Mouse (Mus musculus): ENCODE measurements at regions not wholly inside any gene's neighbourhood (a gene's known extent, or its start where the extent isn't known, plus 50 kb on each side); places are given as distances from the start of the nearest gene placed in this dataset.

DNA sequence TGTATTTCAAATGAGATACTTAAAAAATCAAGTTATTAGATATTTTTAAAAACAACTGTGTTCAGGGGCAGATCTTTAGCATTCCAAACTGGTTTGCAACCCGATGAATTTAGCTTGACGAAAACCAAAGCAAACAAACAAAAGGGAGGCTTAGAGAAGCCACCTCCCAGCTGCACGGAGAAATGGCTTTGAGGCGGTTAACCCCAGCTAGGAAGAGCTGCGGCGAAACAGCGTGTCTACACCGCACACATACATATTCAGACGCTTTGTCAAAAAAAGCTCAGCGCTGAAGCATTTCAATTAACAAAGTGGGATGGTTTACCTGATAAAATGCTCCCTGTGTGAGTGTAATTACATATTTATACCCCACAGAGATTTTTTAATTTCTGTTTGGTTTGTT, 123.0 kb upstream of the Ap5m1 start:
- TF ChIP-seq GATA1 (IDR thresholded peaks at IDR 0.05; ENCODE audit: low read length) = no peak

DNA sequence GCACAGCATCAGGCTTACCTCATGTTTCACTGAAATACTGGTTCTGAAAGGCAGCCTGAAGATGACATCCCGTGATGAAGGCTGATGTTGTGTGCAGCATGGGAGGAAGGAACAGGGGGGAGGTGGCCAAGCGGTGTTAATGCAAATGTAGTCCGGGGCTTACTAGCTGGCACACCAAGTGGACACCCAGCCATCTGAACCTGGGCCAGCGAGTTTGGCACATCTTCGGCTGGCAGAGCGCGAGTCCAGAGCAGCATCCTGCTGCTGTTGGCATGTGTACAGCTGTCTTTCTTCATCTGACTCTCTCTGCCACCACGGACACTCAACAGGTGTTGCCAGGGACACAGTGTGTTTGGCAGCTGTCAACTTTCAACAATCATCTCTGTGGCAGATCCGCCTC, 135.0 kb upstream of the Ap5m1 start:
- TF ChIP-seq GATA1 (IDR thresholded peaks at IDR 0.05; ENCODE audit: low read length) = no peak

DNA sequence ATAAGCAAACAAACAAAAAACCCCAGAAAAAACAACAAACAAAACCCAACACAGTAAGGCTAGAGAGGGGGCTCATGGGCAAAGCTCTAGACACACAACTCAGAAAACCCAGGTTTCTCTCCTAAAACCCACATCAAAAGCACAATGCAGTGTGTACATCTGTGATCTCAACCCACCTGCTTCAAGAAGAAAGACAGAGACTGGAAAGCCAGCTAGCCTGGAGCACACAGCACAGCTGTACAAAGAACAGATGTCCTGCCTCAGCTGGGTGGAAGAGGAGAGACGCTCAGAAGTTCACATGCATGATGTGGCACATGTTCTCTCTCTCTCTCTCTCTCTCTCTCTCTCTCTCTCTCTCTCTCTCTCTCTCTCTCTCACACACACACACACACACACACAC, 140.0 kb upstream of the Ap5m1 start:
- no peak for TF ChIP-seq GATA1 (IDR thresholded peaks at IDR 0.05; ENCODE audit: low read length)

GRCm38 (mm10) chr14:48909420-48909819, 156.5 kb upstream of the Ap5m1 start:
- no peak for TF ChIP-seq GATA1 (IDR thresholded peaks at IDR 0.05; ENCODE audit: low read length)

- no peak for TF ChIP-seq GATA1 (IDR thresholded peaks at IDR 0.05; ENCODE audit: low read length)
These were observed 157.8 kb upstream of the Ap5m1 start for GRCm38 (mm10) chr14:48907991-48908698.

- TF ChIP-seq GATA1 (IDR thresholded peaks at IDR 0.05; ENCODE audit: low read length) = no peak
These were observed 158.4 kb upstream of the Ap5m1 start for GRCm38 (mm10) chr14:48907403-48907973.

DNA sequence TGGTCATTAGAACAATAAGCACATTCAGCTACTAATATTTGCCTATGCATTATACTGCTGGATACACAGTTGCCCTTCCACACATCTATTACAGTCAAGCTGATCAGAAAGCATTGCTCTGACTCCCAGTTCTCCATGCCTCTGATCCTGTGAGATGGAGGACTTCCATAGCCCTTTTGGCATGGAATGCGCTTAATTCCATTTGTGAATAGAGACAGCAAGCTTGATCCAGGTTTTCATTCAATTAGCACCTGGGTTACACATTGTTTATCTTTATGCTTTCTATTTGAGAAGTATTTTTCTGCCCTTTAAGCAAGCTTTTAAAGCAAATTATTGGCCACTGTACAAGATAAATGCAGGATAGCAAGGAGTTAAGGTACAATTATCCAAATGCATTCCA, 158.9 kb upstream of the Ap5m1 start:
- TF ChIP-seq GATA1 (IDR thresholded peaks at IDR 0.05; ENCODE audit: low read length) = no peak

GRCm38 (mm10) chr14:48904576-48904975, 161.3 kb upstream of the Ap5m1 start:
- TF ChIP-seq GATA1 (IDR thresholded peaks at IDR 0.05; ENCODE audit: low read length) = no peak

- TF ChIP-seq GATA1 (IDR thresholded peaks at IDR 0.05; ENCODE audit: low read length) = no peak
These were observed 162.4 kb upstream of the Ap5m1 start for GRCm38 (mm10) chr14:48903526-48903925.

GRCm38 (mm10) chr14:48900201-48900600, 165.7 kb upstream of the Ap5m1 start:
- TF ChIP-seq GATA1 (IDR thresholded peaks at IDR 0.05; ENCODE audit: low read length) = no peak

DNA sequence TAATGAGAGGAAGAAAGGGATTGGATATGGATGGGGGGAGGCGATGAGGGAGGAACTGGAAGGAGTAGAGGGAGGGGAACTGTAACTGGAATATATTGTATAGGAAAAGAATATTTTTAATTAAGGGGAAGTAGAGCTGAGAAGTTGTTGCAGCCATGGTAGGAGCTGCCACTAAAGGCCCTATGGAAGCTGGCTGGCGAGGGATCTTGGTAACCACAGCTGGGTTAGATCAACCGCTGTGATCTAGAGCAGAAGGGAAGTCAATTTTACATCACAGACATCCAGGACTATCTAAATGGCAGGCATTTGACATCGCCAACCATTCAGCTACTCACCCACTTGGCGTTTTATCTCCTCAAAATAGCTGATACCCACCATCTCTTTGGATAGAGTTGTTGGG, 168.8 kb upstream of the Ap5m1 start:
- no peak for TF ChIP-seq GATA1 (IDR thresholded peaks at IDR 0.05; ENCODE audit: low read length)

GRCm38 (mm10) chr14:48896235-48896634, 169.7 kb upstream of the Ap5m1 start:
- no peak for TF ChIP-seq GATA1 (IDR thresholded peaks at IDR 0.05; ENCODE audit: low read length)

DNA sequence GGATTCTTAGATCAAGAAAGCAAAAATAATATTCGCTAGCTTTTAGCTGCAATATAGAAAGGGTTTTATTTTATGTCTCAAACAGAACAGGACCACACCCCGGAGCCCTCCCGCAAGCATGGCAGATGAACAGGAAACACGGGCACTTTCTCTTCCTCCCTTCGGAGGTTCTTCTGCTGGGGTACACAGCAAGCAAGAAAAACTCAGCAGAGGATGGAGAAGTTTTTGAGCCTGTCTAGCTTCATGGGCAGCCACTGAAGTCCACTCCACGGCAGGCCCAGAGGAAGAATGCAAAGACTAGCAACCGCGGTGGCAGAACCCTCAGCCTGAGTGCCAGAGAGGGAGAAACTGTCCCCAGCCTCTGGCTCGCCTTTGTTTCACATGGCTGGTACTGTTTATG, 174.7 kb upstream of the Ap5m1 start:
- no peak for TF ChIP-seq GATA1 (IDR thresholded peaks at IDR 0.05; ENCODE audit: low read length)

GRCm38 (mm10) chr14:48888954-48889353, 176.9 kb upstream of the Ap5m1 start:
- TF ChIP-seq GATA1 (IDR thresholded peaks at IDR 0.05; ENCODE audit: low read length) = no peak

DNA sequence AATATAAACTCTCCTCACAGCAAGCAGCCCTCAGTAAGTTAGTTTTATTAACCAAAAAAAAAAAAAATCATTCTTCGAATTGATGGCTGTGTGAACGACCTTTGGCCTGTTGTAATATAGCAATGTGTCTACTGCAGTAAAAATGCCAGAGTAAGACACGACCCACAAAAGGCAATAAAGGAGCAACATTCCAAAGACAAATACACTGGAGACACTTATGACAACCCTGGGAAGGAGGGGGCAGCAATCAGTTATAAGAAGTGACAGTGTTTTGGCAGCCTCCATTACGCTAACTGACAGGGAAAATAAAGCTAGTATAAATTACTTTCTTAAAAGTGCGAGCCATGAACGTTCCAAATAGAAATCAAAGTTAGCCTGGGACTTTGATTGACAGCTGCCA, 185.9 kb upstream of the Ap5m1 start:
- no peak for TF ChIP-seq GATA1 (IDR thresholded peaks at IDR 0.05; ENCODE audit: low read length)

DNA sequence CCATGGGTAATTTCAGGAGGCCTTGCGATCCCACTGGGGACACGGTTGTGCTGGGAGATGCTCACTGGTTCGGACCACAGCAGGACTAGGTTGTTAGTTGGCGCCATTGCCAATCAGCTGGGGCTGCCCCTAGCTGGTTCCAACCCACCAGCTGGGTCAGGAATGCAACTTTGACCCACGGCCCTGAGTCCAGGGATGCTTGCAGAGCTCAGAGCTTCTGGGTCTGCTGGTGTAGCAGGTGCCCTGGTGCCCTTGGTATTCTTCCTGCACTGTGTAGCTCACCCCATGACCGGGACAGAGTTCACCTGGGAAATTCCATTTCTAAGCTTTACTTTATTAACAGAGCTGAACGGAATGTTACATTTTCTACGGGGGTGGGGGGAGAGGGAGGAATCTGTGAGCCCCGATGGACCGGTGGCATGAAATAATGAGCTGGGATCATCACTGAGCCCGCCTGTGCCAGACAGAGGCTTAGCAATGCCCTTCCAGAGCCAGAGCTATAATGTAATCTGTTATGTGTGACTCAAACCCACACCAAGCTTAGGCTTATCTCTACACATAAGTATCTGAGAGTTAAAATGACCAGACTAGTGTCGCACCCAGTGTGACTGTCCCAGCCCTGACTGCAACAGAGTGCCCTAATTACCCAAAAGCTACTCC, 187.8 kb upstream of the Ap5m1 start:
- no peak for TF ChIP-seq GATA1 (IDR thresholded peaks at IDR 0.05; ENCODE audit: low read length)

DNA sequence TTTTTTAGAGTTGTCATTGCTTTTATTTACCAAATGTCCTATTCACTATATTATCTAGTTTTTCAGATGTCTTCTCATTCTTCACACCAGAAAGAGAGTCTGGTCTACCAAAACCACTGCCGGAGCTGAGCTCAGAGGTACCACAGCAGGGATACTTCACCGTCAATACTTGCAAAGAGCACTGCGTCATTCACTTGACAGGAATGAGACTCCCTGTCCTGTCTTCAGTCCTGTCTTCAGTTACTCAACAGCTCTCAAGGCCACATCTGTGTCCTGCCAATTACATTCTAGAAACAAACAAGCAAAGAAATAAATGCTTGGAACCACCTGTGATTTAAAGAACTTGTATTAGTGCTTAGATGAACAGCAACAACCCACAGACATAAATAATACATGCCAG, 194.6 kb upstream of the Ap5m1 start:
- TF ChIP-seq GATA1 (IDR thresholded peaks at IDR 0.05; ENCODE audit: low read length) = no peak
